Mouse (Mus musculus): ENCODE measurements at regions not wholly inside any gene's neighbourhood (a gene's known extent, or its start where the extent isn't known, plus 50 kb on each side); places are given as distances from the start of the nearest gene placed in this dataset.
"Not testable (repeated sequence)": the region's sequence is repeated elsewhere in the genome, so short reads cannot be mapped to it uniquely, and the experiment has no call there.

- no peak for DNase-seq (ENCODE audit: low spot score in 2 of 2)
These were observed 247.0 kb downstream of the Enc1 start for GRCm38 (mm10) chr13:97487746-97488473.

GRCm38 (mm10) chr13:97486490-97486889 is 245.6 kb downstream of the Enc1 start:
- DNase-seq (ENCODE audit: low spot score in 2 of 2): no peak

GRCm38 (mm10) chr13:97485886-97486285 is 245.0 kb downstream of the Enc1 start:
- DNase-seq (ENCODE audit: low spot score in 2 of 2): no peak

GRCm38 (mm10) chr13:97484808-97485545 is 244.1 kb downstream of the Enc1 start:
- no peak for DNase-seq (ENCODE audit: low spot score in 2 of 2)

DNA sequence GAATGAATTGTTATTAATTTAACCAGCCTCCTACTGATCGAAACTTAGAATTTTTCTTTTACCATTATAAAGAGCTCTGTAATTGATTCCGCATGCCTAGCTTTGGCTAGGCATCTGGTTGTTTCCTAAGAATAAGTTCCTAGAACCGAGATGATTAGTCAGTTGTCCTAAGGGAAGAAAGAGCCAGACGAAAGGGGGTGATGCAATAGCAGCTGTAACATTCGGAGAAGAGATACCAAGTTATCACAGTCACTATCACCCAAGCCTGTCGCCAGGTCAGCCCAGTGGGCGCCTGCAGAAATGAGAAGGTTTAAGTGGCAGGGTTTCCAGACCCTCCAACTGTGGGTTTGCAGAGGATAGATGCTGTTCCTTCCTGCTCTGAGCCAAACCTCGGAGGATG is 242.8 kb downstream of the Enc1 start:
- DNase-seq (ENCODE audit: low spot score in 2 of 2): no peak

DNA sequence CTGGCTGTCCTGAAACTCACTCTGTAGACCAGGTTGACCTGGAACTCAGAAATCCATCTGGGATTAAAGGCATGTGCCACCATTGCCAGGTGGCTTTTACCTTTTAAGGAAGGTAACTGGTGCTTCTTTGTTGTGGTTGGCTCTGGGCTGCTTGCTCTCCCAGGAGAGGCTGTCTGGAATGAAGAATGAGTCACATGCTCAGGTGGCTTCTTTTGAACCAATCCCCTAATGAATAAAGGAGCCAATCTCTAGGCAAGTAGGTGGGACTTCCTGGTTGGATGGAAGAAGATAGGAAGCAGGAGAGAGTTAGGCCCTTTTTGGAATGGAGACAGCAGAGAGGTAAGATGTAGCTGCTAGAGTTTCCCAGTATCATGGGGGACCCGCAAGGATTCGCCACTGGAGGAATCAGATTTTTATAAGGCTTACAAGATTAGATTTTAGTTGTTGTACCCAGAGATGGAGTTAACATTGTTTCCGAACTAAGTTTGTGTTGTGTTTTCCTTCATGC is 241.6 kb downstream of the Enc1 start:
- no peak for DNase-seq (ENCODE audit: low spot score in 2 of 2)

GRCm38 (mm10) chr13:97481259-97481658 is 240.4 kb downstream of the Enc1 start:
- no peak for DNase-seq (ENCODE audit: low spot score in 2 of 2)

- no peak for DNase-seq (ENCODE audit: low spot score in 2 of 2)
These were observed 238.2 kb downstream of the Enc1 start for GRCm38 (mm10) chr13:97479066-97479586.

DNA sequence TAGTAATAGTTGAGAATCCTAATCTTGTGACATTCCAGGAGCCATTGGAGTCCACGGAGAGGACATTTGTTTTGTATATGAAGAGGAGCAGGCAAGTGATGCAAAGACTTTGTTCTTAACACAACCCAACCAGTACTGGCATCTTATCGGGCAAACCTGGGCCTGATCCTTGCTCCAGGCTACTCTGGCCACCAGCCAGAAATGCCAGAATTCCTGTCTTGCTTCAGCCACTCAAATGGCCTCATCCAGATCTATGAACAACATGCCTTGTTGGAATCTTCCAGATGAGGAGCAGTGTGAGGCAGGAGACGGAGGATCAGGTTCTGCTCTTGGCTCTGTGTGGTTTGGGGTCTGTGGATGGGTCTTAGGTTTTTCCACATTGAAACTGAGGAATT is 233.1 kb downstream of the Enc1 start:
- DNase-seq (ENCODE audit: low spot score in 2 of 2): no peak

DNA sequence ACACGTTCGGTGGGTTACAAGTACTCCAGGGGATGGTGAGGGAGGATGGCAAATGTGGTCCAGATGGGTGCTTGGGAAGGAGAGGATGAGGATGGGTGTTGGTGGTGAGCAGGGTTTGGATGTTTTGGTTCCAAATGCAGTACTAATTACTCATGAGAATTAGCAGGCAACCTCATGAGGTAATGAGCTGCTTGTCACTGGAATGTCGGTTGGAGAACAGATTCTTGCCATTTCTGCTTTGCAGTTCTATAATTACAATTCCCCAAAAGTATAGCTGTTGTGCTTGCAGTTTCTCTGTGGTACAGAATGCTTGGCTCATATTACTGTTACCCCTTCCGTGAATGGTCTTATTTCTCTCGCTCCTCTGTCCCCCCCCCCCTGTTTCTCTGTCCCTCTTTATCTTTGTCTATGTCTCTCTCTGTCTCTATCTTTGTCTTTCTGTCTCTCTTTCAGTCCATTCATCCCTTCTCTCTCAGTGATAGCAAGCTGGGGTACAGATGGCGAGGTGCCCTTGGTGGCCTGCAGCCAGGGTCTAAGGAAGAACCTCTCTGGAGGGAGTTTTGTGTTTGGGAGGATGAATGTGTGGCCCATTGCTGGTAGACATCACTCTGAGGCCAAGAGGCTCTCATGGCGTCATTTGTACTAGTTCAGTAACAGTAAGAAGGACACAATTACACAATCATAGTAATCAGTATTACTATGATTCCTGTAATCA is 232.5 kb downstream of the Enc1 start:
- DNase-seq (ENCODE audit: low spot score in 2 of 2): no peak

DNA sequence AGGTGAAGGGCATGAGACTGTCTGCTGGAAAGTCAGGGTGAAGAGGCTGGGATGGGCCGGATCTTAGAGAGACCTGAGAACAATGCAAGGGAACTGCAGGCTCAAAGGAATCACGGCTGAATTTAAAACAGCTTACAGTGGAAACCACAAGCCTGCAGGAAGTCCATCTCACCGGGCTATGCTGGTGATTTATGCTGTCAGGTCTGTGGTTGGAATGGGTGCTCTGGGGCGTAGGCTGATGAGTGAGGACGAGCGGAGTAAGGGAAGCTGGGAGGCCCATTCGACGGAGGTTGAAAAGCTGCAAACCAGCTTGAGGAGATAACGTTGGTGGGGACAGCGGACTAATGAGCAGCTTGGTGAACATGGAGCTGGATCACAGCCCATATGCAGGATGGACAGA is 229.1 kb downstream of the Enc1 start:
- no peak for DNase-seq (ENCODE audit: low spot score in 2 of 2)

- DNase-seq (ENCODE audit: low spot score in 2 of 2): no peak
These were observed 228.1 kb downstream of the Enc1 start for GRCm38 (mm10) chr13:97468874-97469593.

DNA sequence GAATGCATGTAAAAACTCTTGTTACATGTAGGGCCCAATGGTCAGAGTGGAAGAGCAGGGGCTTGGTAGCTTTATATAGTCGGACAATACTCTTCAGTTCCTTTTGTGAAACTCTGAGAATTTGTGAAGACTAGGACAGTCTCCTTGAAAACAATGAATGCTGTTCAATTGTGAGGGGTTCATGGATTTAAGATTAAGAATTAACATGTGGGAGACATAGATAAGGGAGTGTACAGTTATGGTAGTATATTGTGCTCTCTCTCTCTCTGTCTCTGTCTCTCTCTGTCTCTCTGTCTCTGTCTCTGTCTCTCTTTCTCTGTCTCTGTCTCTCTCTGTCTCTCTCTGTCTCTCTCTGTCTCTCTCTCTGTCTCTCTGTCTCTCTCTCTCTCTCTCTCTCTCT is 225.7 kb downstream of the Enc1 start:
- DNase-seq (ENCODE audit: low spot score in 2 of 2): not testable (repeated sequence)

GRCm38 (mm10) chr13:97463798-97464197 is 222.9 kb downstream of the Enc1 start:
- no peak for DNase-seq (ENCODE audit: low spot score in 2 of 2)

DNA sequence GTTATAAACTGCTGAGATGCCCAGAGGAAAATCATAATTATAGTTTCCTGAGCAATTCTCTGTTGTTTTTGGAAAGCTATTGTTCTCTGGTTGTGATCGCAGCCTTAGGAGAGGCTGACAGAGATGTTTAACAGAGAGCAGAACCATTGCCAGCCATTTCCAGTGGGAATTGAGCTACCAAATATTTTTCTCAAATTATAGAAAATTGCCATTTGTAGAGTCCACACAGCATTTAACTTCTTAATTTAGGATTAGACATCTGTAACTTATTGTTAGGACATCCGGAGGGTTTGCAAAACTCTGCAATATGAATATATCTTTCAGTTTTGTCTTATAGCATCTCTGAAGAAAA is 222.0 kb downstream of the Enc1 start:
- no peak for DNase-seq (ENCODE audit: low spot score in 2 of 2)

DNA sequence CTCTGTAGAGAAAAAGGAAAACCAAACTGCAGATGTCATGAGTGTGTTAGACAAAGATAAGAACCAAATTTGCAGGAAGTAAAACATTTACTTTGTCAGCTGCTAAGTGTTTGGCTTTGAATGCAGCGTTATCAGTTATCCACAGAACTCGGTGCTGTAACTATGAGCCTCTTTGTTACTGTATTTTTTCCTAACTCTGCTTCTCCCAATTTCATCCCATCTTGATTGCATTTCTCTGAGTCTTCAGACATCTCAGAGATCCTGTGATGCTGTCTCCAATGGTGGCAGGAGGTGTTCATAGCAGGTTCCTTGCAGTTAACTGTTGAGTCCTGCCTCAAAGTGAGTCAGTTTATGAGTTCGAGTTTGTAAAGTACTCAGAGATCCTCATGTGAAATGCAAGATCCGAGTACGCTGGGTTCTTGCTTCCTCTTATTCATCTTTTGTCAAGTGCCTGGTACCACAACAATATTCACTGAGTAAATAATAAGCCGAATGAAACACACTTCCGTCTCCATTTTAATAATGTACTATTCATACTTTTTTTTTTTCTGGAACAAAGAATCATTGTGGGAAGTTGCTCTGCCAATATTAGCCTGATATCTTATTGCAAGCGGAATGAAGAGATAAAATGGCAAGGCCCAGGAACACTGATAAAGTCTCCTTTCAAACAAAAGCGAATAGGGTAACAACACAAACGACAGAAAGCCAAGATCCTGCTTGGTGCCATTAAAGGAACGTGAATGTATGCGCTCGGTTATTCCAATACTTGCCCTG is 221.4 kb downstream of the Enc1 start:
- no peak for DNase-seq (ENCODE audit: low spot score in 2 of 2)

DNA sequence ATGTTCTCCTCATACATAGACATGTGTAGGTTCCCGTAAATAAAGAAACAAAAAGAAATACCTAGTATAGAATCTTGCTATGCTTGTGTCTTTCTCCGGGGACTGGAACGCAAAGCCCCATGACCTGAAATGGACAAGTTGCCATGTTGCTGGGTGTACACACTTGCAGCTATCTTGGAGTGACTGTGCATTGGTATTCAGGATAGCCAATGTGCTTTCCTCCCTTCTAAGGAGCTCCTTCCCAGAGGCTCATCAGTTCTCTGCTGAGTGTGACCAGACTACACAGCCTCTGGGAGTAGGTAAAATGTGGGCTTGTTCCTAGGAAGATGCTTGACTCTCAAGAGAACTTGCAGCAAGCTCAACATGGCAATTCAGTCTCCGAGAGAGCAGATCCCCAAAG is 220.3 kb downstream of the Enc1 start:
- DNase-seq (ENCODE audit: low spot score in 2 of 2): no peak

GRCm38 (mm10) chr13:97459106-97459505 is 218.2 kb downstream of the Enc1 start:
- no peak for DNase-seq (ENCODE audit: low spot score in 2 of 2)

GRCm38 (mm10) chr13:97455961-97456360 is 215.1 kb downstream of the Enc1 start:
- no peak for DNase-seq (ENCODE audit: low spot score in 2 of 2)

DNA sequence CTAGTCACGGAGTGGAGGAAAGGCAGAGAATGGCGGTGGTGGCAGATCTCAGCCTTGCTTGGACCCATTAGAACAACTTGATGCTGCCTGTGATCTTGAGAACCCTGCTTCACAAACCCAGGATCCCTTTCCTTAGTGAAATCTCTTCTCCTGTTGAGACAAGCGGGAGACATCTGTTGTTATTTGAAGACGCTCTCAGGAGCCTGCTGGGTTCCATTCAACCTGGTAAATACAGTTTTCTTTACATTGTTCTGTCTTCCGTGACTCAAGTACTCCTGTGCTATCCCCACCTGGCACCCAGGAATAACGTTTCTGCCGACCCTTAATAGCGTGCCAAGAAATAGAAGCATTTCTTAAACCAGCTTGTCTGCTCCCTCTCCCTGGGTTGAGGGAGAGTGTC is 213.8 kb downstream of the Enc1 start:
- DNase-seq (ENCODE audit: low spot score in 2 of 2): no peak

- DNase-seq (ENCODE audit: low spot score in 2 of 2): no peak
These were observed 212.6 kb downstream of the Enc1 start for GRCm38 (mm10) chr13:97453469-97453868.

Measured in urinary bladder, adult 18-20 months (tissue).